Mouse (Mus musculus) embryo, embryonic 9.5 days (tissue): Measurements from ENCODE around the gene Atg7.
"Not testable (repeated sequence)": the region's sequence is repeated elsewhere in the genome, so short reads cannot be mapped to it uniquely, and the experiment has no call there.

ENCODE experiments used
- DNase-seq: peaks from one replicate; pipeline ENCODE4 v3.0.0-alpha.2; 2017; ENCODE audit errors: extremely low spot score

The Atg7 gene

GRCm38 (mm10) chr6:114878841-114879520 lies 236.1 kb downstream of the Atg7 start:
- DNase-seq = no peak

GRCm38 (mm10) chr6:114880798-114881197 lies 237.9 kb downstream of the Atg7 start:
- DNase-seq = no peak

- no peak for DNase-seq
Observed at GRCm38 (mm10) chr6:114882212-114882611, 239.3 kb downstream of the Atg7 start.

GRCm38 (mm10) chr6:114882675-114883074 lies 239.8 kb downstream of the Atg7 start:
- DNase-seq = no peak

GRCm38 (mm10) chr6:114883261-114883740 lies 240.4 kb downstream of the Atg7 start:
- peak; percentile 84 for DNase-seq

- no peak for DNase-seq
Observed at GRCm38 (mm10) chr6:114885129-114885528, 242.2 kb downstream of the Atg7 start.

GRCm38 (mm10) chr6:114886012-114886411 lies 243.1 kb downstream of the Atg7 start:
- no peak for DNase-seq

GRCm38 (mm10) chr6:114886504-114887361 lies 243.8 kb downstream of the Atg7 start:
- no peak for DNase-seq

GRCm38 (mm10) chr6:114888922-114889321 lies 246.0 kb downstream of the Atg7 start:
- peak; percentile 80 for DNase-seq

- DNase-seq = not testable (repeated sequence)
Observed at GRCm38 (mm10) chr6:114889971-114890370, 247.1 kb downstream of the Atg7 start.

- DNase-seq = no peak
Observed at GRCm38 (mm10) chr6:114890411-114891115, 247.7 kb downstream of the Atg7 start.

GRCm38 (mm10) chr6:114891272-114891671 lies 248.4 kb downstream of the Atg7 start:
- DNase-seq = no peak

- DNase-seq = no peak
Observed at GRCm38 (mm10) chr6:114891771-114892170, 248.9 kb downstream of the Atg7 start.

GRCm38 (mm10) chr6:114892363-114892762 lies 249.5 kb downstream of the Atg7 start:
- no peak for DNase-seq

- DNase-seq = no peak
Observed at GRCm38 (mm10) chr6:114893427-114894209, 250.7 kb downstream of the Atg7 start.

- no peak for DNase-seq
Observed at GRCm38 (mm10) chr6:114894548-114895106, 251.7 kb downstream of the Atg7 start.

GRCm38 (mm10) chr6:114895191-114895590 lies 252.3 kb downstream of the Atg7 start:
- no peak for DNase-seq

- DNase-seq = no peak
Observed at GRCm38 (mm10) chr6:114896281-114896680, 253.4 kb downstream of the Atg7 start.

- DNase-seq = no peak
Observed at GRCm38 (mm10) chr6:114898949-114899348, 256.1 kb downstream of the Atg7 start.

- no peak for DNase-seq
Observed at GRCm38 (mm10) chr6:114899652-114900051, 256.8 kb downstream of the Atg7 start.

- no peak for DNase-seq
Observed at GRCm38 (mm10) chr6:114900194-114900593, 257.3 kb downstream of the Atg7 start.
